Comparison of ENCODE assay signal across 9 mouse cellular contexts in genomic region chr12:86679546-86679930, GRCm38 (mm10). TPM values are rescaled to one million over a fixed set of nuclear protein-coding genes. Genes with fewer than 3 reads are reported as not detected.
A peak's percentile ranks its signal among the peaks of the same experiment; 100 is the strongest.
DNase-seq lines count a peak whose midpoint lies in the region; ATAC-seq and TF ChIP-seq lines count a peak whose summit lies in the region.
"Had no signal": no experiment of that assay in that cellular context is flagged by ENCODE, and none has a peak within 500 bp of the region (broad histone marks: within the 10 kb centered on the region; RNA-seq: fewer than 3 reads in every experiment).

No protein-coding gene starts in this region.

- 5% methylated on average over 9 of the region's 9 CpGs for whole genome bisulfite sequencing in heart, embryonic 12.5 days
- WGBS in forebrain, postnatal 0 days, result 0% methylated on average over 9 of the region's 9 CpGs

- peak overlapping the region; percentile 81 for H3K4me3 ChIP-seq in heart, embryonic 12.5 days
- peak overlapping the region; percentile 91 for H3K4me3 ChIP-seq in forebrain, postnatal 0 days (ENCODE audit: low read depth, low read length)

- no peaks in the 10 kb centered on the region for H3K9me3 ChIP-seq in heart, embryonic 12.5 days (replicated peaks)
- no peaks in the 10 kb centered on the region for H3K9me3 ChIP-seq in forebrain, postnatal 0 days (ENCODE audit: low read length)

- H3K27ac ChIP-seq in heart, embryonic 12.5 days (ENCODE audit: poor library complexity, severe bottlenecking), result peak overlapping the region; percentile 77
- peak overlapping the region; percentile 91 for H3K27ac ChIP-seq in forebrain, postnatal 0 days (ENCODE audit: low read depth, low read length)

- TF ChIP-seq POLR2A in brain, embryonic 14.5 days (IDR thresholded peaks at IDR 0.05; ENCODE audit: borderline replicate concordance, extremely low read depth, insufficient read depth, insufficient read length, poor library complexity, severe bottlenecking), result no peak

- peak overlapping the region; percentile 92 for H3K9ac ChIP-seq in heart, embryonic 12.5 days
- peak overlapping the region; percentile 98 for H3K9ac ChIP-seq in forebrain, postnatal 0 days

- peaks cover 36% of the 10 kb centered on the region for H3K4me1 ChIP-seq in heart, embryonic 12.5 days (replicated peaks)
- H3K4me1 ChIP-seq in forebrain, postnatal 0 days (ENCODE audit: insufficient read depth), result peaks cover 3% of the 10 kb centered on the region; the same call in 1 of the 2 replicates

- DNase-seq in heart, adult 18-20 months, result no peak
- DNase-seq in brain, embryonic 14.5 days (ENCODE audit: low read depth), result peak; percentile 59
- peak; percentile 52 for DNase-seq in forebrain, postnatal 0 days
- peak; percentile 29 for DNase-seq in mesoderm, embryonic 11.5 days (ENCODE audit: low read depth, low spot score)
- no peak for DNase-seq in adrenal gland, postnatal 36 days
- DNase-seq in right cerebral cortex, postnatal 36 days (ENCODE audit: low spot score in 2 of 2), result no peak
- no peak for DNase-seq in urinary bladder, postnatal 4 days (ENCODE audit: low spot score in 2 of 2)

- no peak for TF ChIP-seq CTCF in brain, embryonic 14.5 days (IDR thresholded peaks at IDR 0.05; ENCODE audit: borderline replicate concordance, extremely low read depth, insufficient read depth, insufficient read length)
- TF ChIP-seq CTCF in forebrain, postnatal 0 days (IDR thresholded peaks at IDR 0.05; ENCODE audit: low read depth), result no peak

- peak overlapping the region; percentile 98 for H3K4me2 ChIP-seq in heart, embryonic 12.5 days
- H3K4me2 ChIP-seq in forebrain, postnatal 0 days (ENCODE audit: low read depth), result peak overlapping the region; percentile 70

- no peaks in the 10 kb centered on the region for H3K27me3 ChIP-seq in heart, embryonic 12.5 days (replicated peaks)
- no peaks in the 10 kb centered on the region for H3K27me3 ChIP-seq in forebrain, postnatal 0 days (ENCODE audit: insufficient read depth, low read length)

- H3K36me3 ChIP-seq in heart, embryonic 12.5 days, result no peaks in the 10 kb centered on the region
- H3K36me3 ChIP-seq in forebrain, postnatal 0 days (ENCODE audit: insufficient read depth), result no peaks in the 10 kb centered on the region

- ATAC-seq in heart, embryonic 12.5 days (ENCODE audit: insufficient number of reproducible peaks, low FRiP score), result no peak
- no peak for ATAC-seq in forebrain, postnatal 0 days

RNA-seq across cellular contexts. Expression of gene Vash1, which starts 1.0 kb away (rescaled TPM):
- polyA plus RNA-seq in heart, embryonic 12.5 days (2016; fragmentation: Nextera tagmentation; extraction: Ambion mirVana), result 10.5 and 11.6 TPM in 2 replicates
- total RNA-seq in heart, adult 18-20 months (2021), result 10 to 100 TPM in 1 of 2 experiments, 1 to 10 TPM in 1; 9.2 to 18.5 TPM
- 41.9 and 59.6 TPM in 2 replicates for polyA plus RNA-seq in brain, embryonic 14.5 days (2012; rRNA removed)
- 93.0 and 96.3 TPM in 2 replicates for total RNA-seq in forebrain, postnatal 0 days (2014; rRNA removed)
- 25.7 and 33.2 TPM in 2 replicates for polyA plus RNA-seq in forebrain, postnatal 0 days (2015; fragmentation: Nextera tagmentation; extraction: Ambion mirVana)
- 1 to 10 TPM; 3.9 to 6.9 TPM for total RNA-seq in adrenal gland, postnatal 36 days (2021)

RNA-seq across cellular contexts. Expression of gene Angel1, which starts 46.7 kb away (rescaled TPM):
- polyA plus RNA-seq in heart, embryonic 12.5 days (2016; fragmentation: Nextera tagmentation; extraction: Ambion mirVana), result 10.6 and 12.3 TPM in 2 replicates
- 1 to 10 TPM; 3.0 to 3.2 TPM for total RNA-seq in heart, adult 18-20 months (2021)
- 17.3 and 17.8 TPM in 2 replicates for polyA plus RNA-seq in brain, embryonic 14.5 days (2012; rRNA removed)
- total RNA-seq in forebrain, postnatal 0 days (2014; rRNA removed), result 4.5 and 6.5 TPM in 2 replicates
- 6.2 and 7.1 TPM in 2 replicates for polyA plus RNA-seq in forebrain, postnatal 0 days (2015; fragmentation: Nextera tagmentation; extraction: Ambion mirVana)
- 1 to 10 TPM; 3.1 to 3.9 TPM for total RNA-seq in adrenal gland, postnatal 36 days (2021)

RNA-seq across cellular contexts. Expression of gene Lrrc74a, which starts 54.6 kb away (rescaled TPM):
- polyA plus RNA-seq in heart, embryonic 12.5 days (2016; fragmentation: Nextera tagmentation; extraction: Ambion mirVana), result not detected in 2 replicates
- total RNA-seq in heart, adult 18-20 months (2021), result not detected
- not detected in 2 replicates for polyA plus RNA-seq in brain, embryonic 14.5 days (2012; rRNA removed)
- not detected in 2 replicates for total RNA-seq in forebrain, postnatal 0 days (2014; rRNA removed)
- not detected in 2 replicates for polyA plus RNA-seq in forebrain, postnatal 0 days (2015; fragmentation: Nextera tagmentation; extraction: Ambion mirVana)
- not detected for total RNA-seq in adrenal gland, postnatal 36 days (2021)
- total RNA-seq: MEL had no signal

Comparison
In these comparisons a context has a peak if more than half of its experiments do, and no peak if none do; other contexts are left out.
1. DNase-seq: peak in brain, embryonic 14.5 days (single experiment), forebrain, postnatal 0 days (single experiment) and mesoderm, embryonic 11.5 days (single experiment); none in heart, adult 18-20 months (0 of 2), adrenal gland, postnatal 36 days (0 of 2), right cerebral cortex, postnatal 36 days (0 of 2) and urinary bladder, postnatal 4 days (0 of 2).